Mouse (Mus musculus) 3T3-L1 (cell line): ENCODE measurements around the gene Abcb11.

Experiments
- DNase-seq: peaks from one replicate; pipeline ENCODE4 v3.0.0-alpha.2; 2015; ENCODE audit warnings: low read depth, low spot score

Gene Abcb11

DNA sequence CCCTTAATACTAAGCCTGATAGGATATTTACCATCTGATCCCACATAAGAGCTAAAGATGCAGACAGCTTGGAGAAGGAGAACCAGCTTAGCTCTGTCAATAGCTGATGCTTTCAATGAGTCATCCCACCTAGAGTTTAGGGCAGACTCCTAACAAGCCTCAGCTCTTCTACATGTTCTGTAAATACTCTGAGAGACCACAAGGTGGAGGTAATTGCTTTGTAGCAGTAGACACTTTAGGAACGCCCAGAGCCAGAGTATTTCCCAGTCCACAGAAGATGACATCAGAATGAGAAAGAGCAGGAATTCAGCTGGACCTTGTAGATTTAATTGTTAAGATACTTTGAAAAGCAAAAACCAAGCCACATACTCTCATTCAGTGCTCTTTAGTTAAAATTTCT lies 66.5 kb downstream of the Abcb11 start:
- peak; percentile 95 for DNase-seq

DNA sequence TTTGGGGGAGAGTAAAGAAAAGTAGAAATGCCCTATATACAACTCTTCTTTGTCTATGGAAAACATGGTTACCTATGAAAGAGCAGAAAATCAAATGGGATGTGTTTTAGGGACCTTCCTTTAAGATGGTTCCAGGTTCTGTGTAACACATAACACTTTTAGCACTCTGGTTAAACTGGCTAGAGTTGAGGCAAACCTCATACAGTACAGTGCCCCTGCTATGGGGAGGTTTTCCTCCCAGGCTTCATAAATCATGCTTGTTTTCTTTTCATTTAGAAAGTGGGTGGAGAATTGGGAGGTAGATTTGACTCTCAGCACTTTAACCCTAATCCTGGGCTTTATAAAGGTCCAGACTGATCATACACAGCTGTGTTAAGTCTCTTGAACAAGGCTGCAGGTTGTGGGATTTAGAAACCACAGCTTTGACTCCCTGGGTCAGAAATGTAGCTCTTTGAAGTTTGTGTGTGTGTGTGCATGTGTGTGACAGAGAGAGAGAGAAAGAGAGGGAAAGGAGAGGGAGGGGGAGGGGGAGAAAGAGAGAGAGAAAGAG lies 78.3 kb downstream of the Abcb11 start:
- DNase-seq: no peak

DNA sequence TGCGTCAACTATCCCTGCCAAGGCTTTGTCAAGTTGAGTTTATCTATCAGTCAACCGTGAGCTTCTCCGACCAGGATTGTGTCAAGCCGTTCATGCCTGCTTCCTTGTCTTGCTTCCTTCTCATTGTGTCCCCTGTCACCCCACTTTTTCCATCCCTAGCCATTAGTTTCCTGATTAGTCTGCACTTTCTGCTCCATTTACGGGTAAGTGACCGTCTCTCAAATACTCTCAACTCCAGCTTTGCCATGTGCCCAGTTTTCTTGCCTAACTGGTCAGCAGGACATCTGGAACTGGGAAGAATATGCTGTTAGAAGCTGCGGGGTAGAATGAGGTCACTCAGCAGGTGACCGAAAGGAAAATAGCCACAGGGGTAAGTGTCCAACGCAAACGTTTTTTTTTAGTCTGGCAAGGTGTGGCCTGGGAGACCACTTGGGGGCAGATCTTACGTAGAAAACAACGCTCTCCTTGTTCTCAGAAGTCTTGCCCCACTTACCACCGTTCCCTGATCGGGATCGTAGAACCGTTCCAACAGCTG lies 94.1 kb downstream of the Abcb11 start:
- DNase-seq: no peak

DNA sequence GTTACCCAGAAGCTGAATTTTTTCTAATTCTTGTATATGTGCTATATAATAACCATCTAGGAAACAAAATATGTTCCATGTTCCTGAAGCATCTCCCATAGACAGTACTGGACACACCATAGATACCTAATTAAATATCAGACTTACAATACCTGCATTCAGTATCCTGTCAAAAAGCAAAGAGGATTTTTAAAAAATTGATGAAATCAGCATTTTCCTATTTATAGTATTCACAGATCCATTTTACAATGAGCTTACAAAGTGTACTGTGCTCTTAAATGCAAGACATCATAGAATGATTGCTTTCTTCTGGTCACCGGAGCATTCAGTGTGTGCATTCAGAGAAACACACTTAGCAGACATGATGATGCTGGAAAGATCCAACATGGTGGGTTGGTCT lies 95.3 kb downstream of the Abcb11 start:
- DNase-seq: no peak

DNA sequence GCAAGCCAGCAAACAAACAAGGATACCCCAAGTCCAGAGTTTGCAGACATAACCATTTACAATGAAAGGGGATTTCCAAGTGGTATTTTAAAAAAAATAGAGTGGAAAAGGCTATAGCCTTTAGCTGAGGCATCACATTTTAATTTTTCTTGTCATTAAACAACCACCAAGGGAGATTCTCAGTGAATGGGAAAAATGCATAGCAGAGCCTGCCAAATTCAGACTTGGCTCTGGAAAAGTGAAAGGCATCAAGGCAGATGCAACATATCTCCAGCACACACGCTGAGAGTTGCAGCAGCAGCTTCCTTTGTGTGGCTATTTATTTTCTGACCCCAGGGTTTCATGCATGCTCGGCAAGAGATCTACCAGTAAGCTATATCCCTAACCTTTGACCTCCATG lies 97.5 kb downstream of the Abcb11 start:
- DNase-seq: no peak

DNA sequence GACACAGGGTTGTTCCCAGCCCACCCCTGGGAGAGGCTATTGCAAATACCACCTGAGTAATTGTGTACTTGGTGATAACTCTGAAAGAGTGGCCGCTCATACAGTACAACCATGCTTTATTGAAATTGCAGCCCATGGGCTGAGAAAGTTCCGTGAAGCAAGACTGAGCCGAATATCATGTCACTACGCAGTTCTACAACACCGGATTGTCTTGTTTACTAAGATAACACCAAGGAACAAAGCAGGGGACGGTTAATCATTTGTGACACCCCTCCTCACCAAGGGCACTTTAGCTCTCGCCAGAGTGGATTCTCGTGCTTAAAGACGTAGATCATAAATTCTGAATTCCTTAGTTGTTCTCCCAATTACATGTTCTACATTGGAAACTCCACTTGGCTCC lies 103.1 kb downstream of the Abcb11 start:
- no peak for DNase-seq

DNA sequence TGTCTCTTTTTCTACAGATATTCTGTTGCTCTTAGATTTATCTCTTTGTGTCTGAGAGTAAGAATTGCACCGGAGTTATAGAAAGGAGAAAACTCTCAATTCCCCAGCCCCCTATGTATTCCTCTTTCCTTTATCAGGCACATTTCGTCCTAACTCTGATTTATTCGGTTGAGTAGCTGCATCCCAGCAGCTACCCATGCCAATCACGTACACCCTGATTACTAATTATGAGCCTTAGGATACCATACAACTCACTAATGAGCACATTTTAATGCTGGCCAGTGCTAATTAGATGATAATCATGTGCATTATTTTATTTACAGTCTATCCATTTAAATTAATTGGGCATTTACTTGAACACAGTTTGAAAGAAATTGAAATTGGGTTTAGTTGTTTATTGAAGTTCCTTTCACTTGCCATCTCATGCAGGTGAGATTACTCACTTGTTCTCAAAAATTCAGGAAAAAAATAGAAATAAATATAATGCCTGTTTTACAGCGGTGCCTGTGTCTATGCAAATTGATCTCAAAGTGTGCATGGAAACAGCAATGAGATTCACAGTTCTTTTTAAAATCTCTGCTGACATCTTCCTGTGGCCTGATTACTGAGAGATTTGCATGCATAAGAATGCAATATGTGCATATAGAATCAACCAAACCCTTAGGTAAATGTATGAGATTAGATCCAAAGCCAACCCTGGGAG lies 107.3 kb downstream of the Abcb11 start:
- DNase-seq: no peak

DNA sequence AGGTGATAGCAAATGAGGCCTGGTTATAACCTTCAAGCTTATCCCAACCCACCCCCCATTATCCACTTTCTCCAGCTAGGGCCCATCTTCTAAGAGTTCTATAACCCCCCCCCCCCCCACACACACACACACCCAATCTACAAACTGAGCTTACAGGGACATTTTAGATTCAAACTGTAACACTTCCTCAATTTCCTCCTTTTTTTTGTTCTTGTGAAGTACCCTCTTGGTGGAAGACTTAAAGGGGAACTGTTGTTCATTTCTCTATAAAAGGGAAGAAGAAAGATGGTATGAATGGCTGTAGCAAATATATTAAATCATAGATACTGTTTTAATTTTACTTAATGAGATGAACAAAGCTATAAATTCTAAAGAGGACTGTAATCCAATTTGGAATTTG lies 110.3 kb downstream of the Abcb11 start:
- no peak for DNase-seq

DNA sequence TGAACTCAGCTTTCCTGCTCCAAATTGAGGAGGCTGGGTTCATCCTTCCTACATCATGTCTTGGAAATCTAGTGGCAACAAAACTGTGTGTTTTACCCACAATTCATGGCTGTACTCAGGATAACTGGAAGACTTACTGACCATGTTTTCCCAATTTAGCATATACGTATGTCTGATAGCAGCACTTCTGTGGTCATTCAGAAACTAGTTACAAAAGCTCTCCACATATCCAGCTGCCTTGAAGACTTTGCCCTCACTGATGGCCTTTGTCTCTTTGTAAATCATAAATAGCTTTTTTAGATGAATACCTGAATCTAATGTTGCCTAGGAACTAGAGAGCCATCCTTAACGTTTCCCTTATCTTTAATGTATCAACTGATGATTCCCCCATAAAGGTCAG lies 112.3 kb downstream of the Abcb11 start:
- no peak for DNase-seq

DNA sequence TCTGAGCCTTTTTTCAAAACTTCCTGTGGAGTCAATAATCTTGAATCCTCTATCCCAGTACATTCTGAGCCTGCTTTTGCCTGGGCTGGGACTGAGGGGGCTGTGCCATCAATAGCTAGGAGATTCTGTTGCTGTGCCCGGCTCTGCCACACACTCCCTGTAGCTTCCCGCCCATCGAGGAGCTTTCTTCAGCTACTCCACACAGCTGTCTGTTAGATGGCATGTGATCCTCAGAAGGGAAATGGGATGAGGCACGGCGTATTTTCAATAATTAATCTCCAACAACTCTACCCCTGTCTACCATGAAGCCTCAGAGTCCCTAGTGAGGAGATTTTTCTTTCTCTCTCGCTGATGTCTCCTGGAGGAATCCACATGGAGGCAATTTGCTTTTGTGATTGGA lies 113.8 kb downstream of the Abcb11 start:
- DNase-seq: no peak

DNA sequence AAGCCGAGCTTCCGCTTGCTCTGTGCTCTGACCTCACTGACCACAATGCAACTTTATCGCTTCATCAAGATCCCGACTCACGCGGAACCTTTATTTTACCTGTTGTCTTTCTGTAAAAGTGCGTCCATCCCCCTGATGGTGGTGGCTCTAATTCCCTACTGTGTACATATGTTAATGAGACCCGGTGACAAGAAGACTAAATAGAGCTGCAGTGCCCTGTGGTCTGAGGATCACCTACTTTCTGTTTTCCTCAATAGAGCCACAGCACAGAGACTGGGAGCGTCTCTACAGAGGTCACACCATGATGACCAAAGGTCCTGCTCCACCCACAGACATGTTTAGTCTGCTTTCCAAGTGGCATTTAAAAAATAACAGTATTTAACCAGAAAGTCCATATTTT lies 115.5 kb downstream of the Abcb11 start:
- no peak for DNase-seq

DNA sequence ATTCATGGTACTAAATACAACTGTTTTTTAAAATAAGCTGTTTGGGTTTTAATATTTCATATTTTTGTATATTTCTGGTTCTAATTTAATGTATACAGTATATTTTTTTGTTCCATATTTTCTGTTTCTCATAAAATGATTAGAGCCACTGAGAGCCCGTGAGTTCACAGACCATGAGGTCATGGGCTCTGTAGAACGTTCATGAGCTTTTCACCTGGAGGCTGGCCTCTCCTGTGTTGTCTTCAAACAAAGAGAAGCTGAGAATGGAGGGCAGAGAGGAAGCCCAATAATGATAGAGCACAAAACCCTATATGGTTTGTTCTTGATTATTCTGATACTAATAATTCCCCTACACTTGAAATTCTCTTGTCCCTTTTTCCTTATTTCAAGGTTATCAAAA lies 117.7 kb downstream of the Abcb11 start:
- no peak for DNase-seq

DNA sequence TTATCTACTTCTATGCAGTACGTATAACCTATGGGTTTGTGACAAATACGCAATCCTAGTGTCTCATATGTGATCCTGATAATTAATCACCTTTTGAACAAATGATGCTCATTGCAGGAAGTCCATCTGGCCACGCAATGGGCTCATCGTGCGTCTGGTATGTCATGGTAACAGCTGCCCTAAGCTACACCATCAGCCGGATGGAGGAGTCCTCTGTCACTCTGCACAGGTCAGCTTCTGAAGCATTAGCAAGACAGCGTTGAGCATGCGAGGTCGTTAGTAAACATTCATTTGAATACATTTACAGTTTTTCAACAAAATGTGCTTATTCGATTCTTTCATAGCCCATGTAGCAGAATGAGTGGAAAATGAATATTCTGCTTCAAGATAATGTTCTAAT lies 119.6 kb downstream of the Abcb11 start:
- DNase-seq: no peak

DNA sequence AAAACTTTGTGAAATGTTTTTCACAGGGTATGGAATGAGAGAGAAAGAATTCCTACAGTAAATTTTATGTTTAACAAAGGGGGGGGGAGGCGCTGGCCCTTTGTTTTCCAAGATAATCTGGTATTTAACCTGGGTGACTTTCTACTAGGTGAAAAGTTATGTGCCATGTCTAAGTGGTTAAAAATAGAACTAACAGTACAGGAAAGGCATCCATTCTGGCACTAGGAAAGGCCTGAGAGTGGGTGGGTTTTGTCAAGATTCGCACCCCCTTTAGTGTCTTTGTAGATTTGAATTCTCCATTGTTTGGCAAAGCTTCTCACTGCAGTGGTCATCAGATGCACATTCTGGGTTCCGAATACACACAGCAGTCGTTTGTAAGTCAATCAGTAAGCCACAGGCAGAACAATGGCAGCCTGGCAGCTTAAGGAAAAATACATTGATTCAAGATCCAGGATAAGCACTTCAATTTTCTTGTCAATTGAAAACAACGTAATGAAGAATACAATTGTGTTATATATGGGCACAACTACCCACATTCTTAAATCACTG lies 120.5 kb downstream of the Abcb11 start:
- DNase-seq: no peak

DNA sequence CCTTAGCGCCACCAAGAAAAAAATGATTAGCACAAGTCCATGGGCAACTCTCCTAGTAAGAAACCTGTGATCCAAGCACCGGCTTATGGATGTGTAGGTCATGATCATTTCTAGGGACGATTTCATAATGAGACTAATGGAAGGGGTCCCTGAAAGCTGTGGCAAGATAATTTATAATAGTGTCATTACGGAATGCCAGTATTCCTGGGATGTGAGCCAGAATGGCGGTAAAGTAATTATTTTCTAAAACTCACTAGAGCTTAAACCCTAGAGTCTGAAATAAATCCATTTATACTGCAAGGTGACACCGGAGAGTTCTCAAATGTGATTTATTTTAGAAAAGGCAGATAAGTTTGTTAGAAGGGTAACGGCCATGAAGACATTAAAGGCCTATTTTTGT lies 127.2 kb downstream of the Abcb11 start:
- DNase-seq: no peak

DNA sequence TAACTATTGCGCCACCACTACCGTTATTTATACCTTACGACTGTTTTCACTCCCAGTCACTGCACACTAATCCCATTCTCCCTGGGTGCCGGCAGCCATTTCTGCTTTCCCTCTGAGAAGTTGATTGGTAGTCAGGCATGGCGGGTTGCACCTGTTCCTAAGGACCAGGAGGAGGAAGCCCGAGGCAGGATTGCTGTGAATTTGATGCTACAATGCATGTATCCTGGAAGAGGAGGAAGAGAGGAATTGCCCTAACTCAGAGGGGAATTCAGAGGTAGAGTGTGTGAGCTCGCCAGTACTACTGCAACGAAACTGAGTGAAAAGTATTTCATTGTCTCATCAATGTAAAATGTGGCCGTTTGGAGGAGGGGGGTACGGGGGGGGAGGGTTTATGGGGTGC lies 129.8 kb downstream of the Abcb11 start:
- DNase-seq: no peak

DNA sequence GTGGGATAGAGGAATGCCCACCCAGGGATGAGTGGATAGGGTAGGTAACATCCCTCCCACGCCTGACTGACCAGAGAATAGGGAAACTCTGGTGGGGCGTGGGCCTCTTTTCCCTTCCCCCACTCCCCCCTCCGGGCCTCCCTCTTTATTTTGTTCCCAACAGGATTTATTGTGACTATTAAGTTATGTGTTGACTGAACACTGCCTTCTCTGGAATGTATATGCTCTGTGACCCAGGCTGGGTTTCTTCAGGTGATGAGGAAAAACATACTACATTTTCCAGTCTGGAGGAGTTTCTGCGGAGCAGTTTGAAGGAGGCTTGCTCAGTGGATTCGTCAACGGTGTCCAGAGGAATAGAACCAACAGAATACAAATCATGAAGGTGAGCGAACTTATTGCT lies 131.6 kb downstream of the Abcb11 start, which contains the start of gene G6pc2:
G6pc2 (plus strand) TSS at position 301 of the 400 bp plus-strand sequence.
- DNase-seq: no peak

DNA sequence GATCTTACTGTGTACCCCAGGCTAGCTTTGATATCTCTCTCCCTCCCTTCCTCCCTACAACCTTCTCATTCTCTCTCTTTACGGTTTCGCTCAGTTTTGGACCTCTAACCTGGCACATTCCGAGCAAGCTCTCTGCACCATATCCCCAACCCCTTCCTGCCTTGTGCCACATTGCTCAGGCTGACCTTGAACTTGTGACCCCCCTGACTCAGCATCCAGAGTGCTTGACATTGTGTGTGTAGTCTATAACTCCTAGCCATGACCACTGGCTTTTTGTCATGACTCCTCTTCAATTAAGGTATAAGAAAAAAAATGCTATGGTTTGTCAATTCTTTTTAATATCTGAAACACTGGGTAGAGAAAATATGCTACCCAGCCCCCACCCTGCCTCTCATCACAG lies 132.7 kb downstream of the Abcb11 start:
- no peak for DNase-seq

DNA sequence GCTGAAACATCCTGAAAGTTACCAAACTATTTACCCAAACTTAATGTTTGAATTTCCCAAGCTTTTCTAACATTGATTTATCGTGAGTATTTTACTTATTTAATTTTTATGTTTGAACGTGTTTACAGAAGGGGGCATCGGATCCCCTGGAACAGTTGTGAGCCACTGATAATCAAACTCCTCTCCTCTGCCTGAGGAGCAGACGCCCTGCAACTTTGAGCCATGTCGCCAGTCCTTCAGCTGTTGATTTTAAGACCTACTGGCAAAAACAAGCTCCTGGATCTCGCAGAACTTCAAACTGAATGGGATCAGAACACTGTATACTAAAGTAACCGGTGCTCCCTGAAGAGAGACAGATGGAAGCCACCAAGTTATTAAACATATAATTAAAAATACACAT lies 135.9 kb downstream of the Abcb11 start:
- DNase-seq: peak; percentile 30

DNA sequence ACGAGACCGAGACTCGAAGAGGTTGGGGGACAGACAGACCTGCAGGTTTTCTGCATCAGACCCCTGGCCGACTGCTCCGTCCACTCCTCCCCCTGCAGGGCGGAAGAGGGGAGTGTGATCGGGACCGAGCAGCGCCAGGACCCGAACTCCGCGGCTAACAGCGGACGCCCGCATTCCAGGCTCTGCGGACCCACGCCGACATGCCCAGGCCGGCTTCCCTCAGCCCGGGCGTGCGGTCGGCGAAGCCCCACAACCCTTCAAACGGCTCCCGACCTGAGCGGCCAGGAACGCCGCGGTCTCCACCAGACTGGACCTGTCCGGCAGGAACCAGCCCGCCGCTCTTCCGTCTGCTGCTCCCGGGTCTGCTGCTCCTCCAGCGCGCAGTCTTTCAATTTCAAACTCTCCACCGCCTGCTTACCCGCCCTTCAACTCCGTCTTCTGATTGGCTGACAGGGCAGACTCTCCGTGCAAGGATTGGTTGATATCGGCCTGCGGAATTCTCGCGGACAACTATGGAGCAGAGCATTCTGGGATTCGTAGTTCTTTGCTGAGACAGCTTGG lies 136.5 kb downstream of the Abcb11 start, which contains the start of gene Spc25:
Spc25 (minus strand) TSS at position 404 of the 561 bp plus-strand sequence.
- peak; percentile 98 for DNase-seq

DNA sequence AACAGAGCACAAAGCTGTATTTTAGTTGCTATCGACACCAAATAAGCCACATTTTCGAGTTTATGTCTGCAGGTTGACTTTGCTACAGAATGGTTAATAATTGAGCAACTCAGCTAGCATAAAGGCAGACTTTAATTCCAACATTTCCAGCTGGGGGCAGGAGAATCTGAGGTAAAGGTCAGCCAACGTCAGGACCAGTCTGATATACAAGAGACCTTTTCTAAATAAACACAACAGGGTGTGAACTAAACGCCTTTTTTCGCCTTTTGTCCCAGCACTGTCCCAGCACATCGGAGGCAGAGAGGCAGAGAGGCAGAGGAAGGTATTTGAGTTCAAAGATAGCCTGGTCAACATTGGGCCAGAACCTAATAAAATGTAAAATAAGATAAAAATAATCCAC lies 137.2 kb downstream of the Abcb11 start:
- peak; percentile 26 for DNase-seq

DNA sequence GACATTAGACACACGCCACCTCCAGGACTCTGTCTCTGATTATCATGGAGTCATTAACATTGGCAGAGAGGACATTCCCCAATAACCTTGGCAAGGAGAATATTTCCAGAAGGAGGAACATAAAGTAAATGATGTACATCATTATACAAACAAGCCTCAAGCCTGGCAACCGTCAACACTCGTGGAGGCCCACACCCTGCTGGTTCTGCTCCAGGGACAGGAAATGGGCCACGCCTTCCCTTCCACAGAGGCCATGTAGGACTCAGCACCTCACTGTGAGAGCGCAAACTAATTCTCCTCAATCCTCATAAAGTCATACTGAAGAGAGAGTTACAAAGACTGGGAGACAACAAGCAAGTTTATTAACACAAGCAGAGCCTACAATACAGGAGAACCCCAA lies 148.9 kb downstream of the Abcb11 start:
- no peak for DNase-seq

DNA sequence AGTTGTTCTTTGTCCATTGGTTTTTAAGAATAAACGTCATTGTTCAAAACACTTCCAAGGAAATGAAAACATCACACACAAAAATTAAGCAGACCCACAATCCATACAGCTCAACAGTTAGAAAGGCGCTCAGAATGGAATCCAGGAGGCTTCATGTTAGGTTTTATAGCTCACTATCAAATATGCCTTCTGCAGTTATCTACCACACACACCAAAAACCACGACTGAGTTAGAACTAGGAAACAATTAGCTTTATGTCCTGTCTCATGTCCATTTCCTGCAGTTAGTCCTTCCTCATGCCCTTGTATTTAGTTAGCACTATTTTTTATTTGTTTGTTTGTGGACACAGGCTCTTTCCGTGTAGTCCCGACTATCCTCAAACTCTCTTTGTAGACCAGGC lies 151.4 kb downstream of the Abcb11 start:
- no peak for DNase-seq
